Mouse (Mus musculus) small intestine, adult 2 months (tissue): ENCODE measurements around the gene AY761184. TPM values are rescaled to one million over a fixed set of nuclear protein-coding genes. Genes with fewer than 3 reads are reported as not detected.
"Not testable (repeated sequence)": the region's sequence is repeated elsewhere in the genome, so short reads cannot be mapped to it uniquely, and the experiment has no call there.

Experiments
- H3K27ac ChIP-seq: fragments of 200-500 bp; 2 replicates; pipeline ENCODE4 v1.5.1; 2012; ENCODE audit warnings: low read depth, low read length, control low read depth, inconsistent platforms; ENCODE audit not compliant: insufficient read depth
- H3K27me3 ChIP-seq: fragments of 200-500 bp; 2 replicates; pipeline ENCODE4 v1.6.1; 2012; ENCODE audit warnings: mild to moderate bottlenecking, moderate library complexity, low read length, inconsistent platforms; ENCODE audit not compliant: control insufficient read depth, insufficient read depth
- H3K36me3 ChIP-seq: fragments of 200-500 bp; 2 replicates; pipeline ENCODE4 v1.6.1; 2012; ENCODE audit warnings: mild to moderate bottlenecking, low read length, control low read depth, inconsistent platforms; ENCODE audit not compliant: control insufficient read depth, insufficient read depth
- H3K4me1 ChIP-seq: fragments of 200-500 bp; 2 replicates; pipeline ENCODE4 v1.6.1; 2012; ENCODE audit warnings: low read length, inconsistent platforms, mixed read lengths; ENCODE audit not compliant: control insufficient read depth, insufficient read depth, insufficient read length
- H3K4me3 ChIP-seq: fragments of 200-500 bp; 2 replicates; pipeline ENCODE4 v1.5.1; 2012; ENCODE audit warnings: low read depth, mild to moderate bottlenecking, control low read depth, inconsistent platforms, low read length, moderate library complexity
- WGBS: fragments of 180-500 bp; shearing (Covaris S2); methylation state at CpG from one replicate; pipeline ENCODE4 v1.1.7; 2018; 5-methylcytosine and 5-hydroxymethylcytosine counted together
- polyA plus RNA-seq: library from polyadenylated mRNA; depleted of rRNA; stranded (reverse); fragments of >200 nt; gene quantifications from 2 replicates; pipeline ENCODE4 v1.2.3, GENCODE M21; 2012; rRNA removed

The AY761184 gene
- polyA plus RNA-seq: 271 and 1,244 TPM in 2 replicates

- H3K4me3 ChIP-seq, H3K36me3 ChIP-seq, H3K27ac ChIP-seq, H3K27me3 ChIP-seq, H3K4me1 ChIP-seq: not testable (repeated sequence)
- WGBS: 63% methylated on average over 2 of the region's 2 CpGs
Measured at GRCm38 (mm10) chr8:21703545-21703944, at the start of gene AY761184. AY761184 (minus strand) TSS chr8:21703645.

DNA sequence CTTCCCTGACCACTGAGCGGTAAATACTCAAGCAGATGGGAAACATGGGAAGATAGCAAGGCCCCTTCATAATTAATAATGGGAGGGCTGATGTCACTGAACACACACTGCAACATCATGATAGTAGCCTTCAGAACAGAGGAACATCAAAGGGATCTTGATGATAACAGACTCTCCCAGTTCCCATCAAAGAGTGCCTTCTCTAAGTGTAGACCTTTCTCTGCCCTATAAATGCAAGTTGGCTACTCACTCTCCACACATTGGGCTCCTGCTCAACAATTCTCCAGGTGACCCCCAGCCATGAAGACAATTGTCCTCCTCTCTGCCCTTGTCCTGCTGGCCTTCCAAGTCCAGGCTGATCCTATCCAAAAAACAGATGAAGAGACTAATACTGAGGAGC is 37.9 kb downstream of the AY761184 start, which contains the start of gene Defa34:
Gene Defa34, plus strand, starts transcription at position 301 of the 400 bp plus-strand sequence.
- not testable (repeated sequence) for H3K4me1 ChIP-seq, H3K4me3 ChIP-seq, H3K27me3 ChIP-seq, H3K36me3 ChIP-seq, H3K27ac ChIP-seq
- WGBS: 90% methylated on average over 1 of the region's 1 CpGs

DNA sequence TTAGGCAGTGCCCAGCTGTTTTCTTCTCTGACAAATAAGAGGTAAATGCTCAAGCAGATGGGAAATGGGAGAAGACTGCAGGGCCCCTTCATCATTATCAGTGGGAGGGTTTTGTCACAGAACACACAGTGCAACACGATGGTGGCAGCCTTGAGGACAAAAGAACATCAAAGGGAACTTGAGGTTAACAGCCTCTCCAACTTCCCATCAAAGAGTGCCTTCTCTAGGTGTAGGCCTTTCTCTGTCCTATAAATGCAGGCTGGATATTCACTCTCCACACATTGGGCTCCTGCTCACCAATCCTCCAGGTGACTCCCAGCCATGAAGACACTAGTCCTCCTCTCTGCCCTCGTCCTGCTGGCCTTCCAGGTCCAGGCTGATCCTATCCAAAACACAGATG is 48.0 kb downstream of the AY761184 start, which contains the start of gene Defa17:
Gene Defa17, plus strand, starts transcription at position 301 of the 400 bp plus-strand sequence.
- not testable (repeated sequence) for H3K27ac ChIP-seq, H3K27me3 ChIP-seq, H3K36me3 ChIP-seq, H3K4me1 ChIP-seq, H3K4me3 ChIP-seq
- no CpG with 5 or more reads among the region's 2 CpGs for WGBS

Other genes starting within 250 kb of the AY761184 start
- not detected in 2 replicates for gene Gm7849, start 247.1 kb downstream of the AY761184 start, polyA plus RNA-seq
- gene Defa20, start 194.4 kb downstream of the AY761184 start, polyA plus RNA-seq: 24.9 and 3,720 TPM in 2 replicates
- 474 TPM in 1 of 2 replicates, not detected in the other for gene Defa32, start 174.6 kb downstream of the AY761184 start, polyA plus RNA-seq
- gene Defa37, start 138.3 kb downstream of the AY761184 start, polyA plus RNA-seq: not detected in 2 replicates
- gene Defa28, start 120.6 kb downstream of the AY761184 start, polyA plus RNA-seq: not detected in 2 replicates
- 186 and 2,595 TPM in 2 replicates for gene Gm7861, start 109.1 kb downstream of the AY761184 start, polyA plus RNA-seq
- gene Defa26, start 85.5 kb downstream of the AY761184 start, polyA plus RNA-seq: 5.5 and 27.3 TPM in 2 replicates
- 25.4 and 113 TPM in 2 replicates for gene Defa17, start 47.9 kb downstream of the AY761184 start, polyA plus RNA-seq
- 3.2 TPM in 1 of 2 replicates, not detected in the other for gene Defa34, start 37.8 kb downstream of the AY761184 start, polyA plus RNA-seq
- 1,324 and 5,253 TPM in 2 replicates for gene Defa24, start 30.8 kb upstream of the AY761184 start, polyA plus RNA-seq
- gene Defb50, start 119.9 kb upstream of the AY761184 start, polyA plus RNA-seq: not detected in 2 replicates
- gene Defb2, start 136.3 kb upstream of the AY761184 start, polyA plus RNA-seq: not detected in 2 replicates
- gene Defb10, start 155.3 kb upstream of the AY761184 start, polyA plus RNA-seq: not detected in 2 replicates
- gene Defb9, start 181.8 kb upstream of the AY761184 start, polyA plus RNA-seq: not detected in 2 replicates
- not detected in 2 replicates for gene Defb11, start 202.8 kb upstream of the AY761184 start, polyA plus RNA-seq
- not detected in 2 replicates for gene Defb15, start 229.1 kb upstream of the AY761184 start, polyA plus RNA-seq
- gene Defb35, start 234.7 kb upstream of the AY761184 start, polyA plus RNA-seq: not detected in 2 replicates
- gene Defb13, start 243.1 kb upstream of the AY761184 start, polyA plus RNA-seq: not detected in 2 replicates